Mouse (Mus musculus) thymus, adult 2 months (tissue): ENCODE data around the gene Tsc1. TPM values are rescaled to one million over a fixed set of nuclear protein-coding genes. Genes with fewer than 3 reads are reported as not detected.
A peak's percentile ranks its signal among the peaks of the same experiment; 100 is the strongest.

ENCODE experiments used
- DNase-seq: peaks from one replicate; pipeline ENCODE4 v3.0.0; 2021
- H3K27ac ChIP-seq: fragments of 200-500 bp; 2 replicates; pipeline ENCODE4 v1.5.1; 2012; ENCODE audit warnings: low read length, control low read depth; ENCODE audit not compliant: control insufficient read depth, insufficient read depth
- H3K27me3 ChIP-seq: fragments of 200-500 bp; 2 replicates; pipeline ENCODE4 v1.6.1; 2012; ENCODE audit warnings: mild to moderate bottlenecking, low read length, moderate library complexity, mixed read lengths; ENCODE audit not compliant: control insufficient read depth, insufficient read depth
- H3K36me3 ChIP-seq: fragments of 200-500 bp; 2 replicates; pipeline ENCODE4 v1.6.1; 2012; ENCODE audit warnings: mild to moderate bottlenecking, low read length, moderate library complexity; ENCODE audit not compliant: control insufficient read depth, insufficient read depth
- H3K4me1 ChIP-seq: fragments of 200-500 bp; replicated peaks from 2 replicates; pipeline ENCODE4 v1.6.1; 2012; ENCODE audit warnings: low read length; ENCODE audit not compliant: control insufficient read depth, insufficient read depth
- H3K4me3 ChIP-seq: fragments of 200-500 bp; 2 replicates; pipeline ENCODE4 v1.5.1; 2012; ENCODE audit warnings: mild to moderate bottlenecking, low read length, control low read depth, moderate library complexity; ENCODE audit not compliant: control insufficient read depth, insufficient read depth
- CTCF ChIP-seq: fragments of 200-500 bp; IDR thresholded peaks from 2 replicates; pipeline ENCODE4 v1.5.1; 2012; ENCODE audit warnings: mild to moderate bottlenecking, control low read depth, low read length, moderate library complexity, borderline replicate concordance; ENCODE audit not compliant: control insufficient read depth, poor library complexity, insufficient read depth; ENCODE audit errors: extremely low read depth
- POLR2A ChIP-seq: fragments of 200-500 bp; IDR thresholded peaks from 2 replicates; pipeline ENCODE4 v1.6.1; 2012; ENCODE audit warnings: mild to moderate bottlenecking, low read length, control low read depth, moderate library complexity; ENCODE audit not compliant: control insufficient read depth, poor library complexity, insufficient read depth; ENCODE audit errors: extremely low read depth
- WGBS: fragments of 180-500 bp; shearing (Covaris S2); methylation state at CpG from one replicate; pipeline ENCODE4 v1.1.7; 2018; 5-methylcytosine and 5-hydroxymethylcytosine counted together
- polyA plus RNA-seq: library from polyadenylated mRNA; depleted of rRNA; stranded (reverse); fragments of >200 nt; gene quantifications from 2 replicates; pipeline ENCODE4 v1.2.3, GENCODE M21; 2012; rRNA removed

Gene Tsc1
- 24.7 and 25.3 TPM in 2 replicates for polyA plus RNA-seq

DNA sequence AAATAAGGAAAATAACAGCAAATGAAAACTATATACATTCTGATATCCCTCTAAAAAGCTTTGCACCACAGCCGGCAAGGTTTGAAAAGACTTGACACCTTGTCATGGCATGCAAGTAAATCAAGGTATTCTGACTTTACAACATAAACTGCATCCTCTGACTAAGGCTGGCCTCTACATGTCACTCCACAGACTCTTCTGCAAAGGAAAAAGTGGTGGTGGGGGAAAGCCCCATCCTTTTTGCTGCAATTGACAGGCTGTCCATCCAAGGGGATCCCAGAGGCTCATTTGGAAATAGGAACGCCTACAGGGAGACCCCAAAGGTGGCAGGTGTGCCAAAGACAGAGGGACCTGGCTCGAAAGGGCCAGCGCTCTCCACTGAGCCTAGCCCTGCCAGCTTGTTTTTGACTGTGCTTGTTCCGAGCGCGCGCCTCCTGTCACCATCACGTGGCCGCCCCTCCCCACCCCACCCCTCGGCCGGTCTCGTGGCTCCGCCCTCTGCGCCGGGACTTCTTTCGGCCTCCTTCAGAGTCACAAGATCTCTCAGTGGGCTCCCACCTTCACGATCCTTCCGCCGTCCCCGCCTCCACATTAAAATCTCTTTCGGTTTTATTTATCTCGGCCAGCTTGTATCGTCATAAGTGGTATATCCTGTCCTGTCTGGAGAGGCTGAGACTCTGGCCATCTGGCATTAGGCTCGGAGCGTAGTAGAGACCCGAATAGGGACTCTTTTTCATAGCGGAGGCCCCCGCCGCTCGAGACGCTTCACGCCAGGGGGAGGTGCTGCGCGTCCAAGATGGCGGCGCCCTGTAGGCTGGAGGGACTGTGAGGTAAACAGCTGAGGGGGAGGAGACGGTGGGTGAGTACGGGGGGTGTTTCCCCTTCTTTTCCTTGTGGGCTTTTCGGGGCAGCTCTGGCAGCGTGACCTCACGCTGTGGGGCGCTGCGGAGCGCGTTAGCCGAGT lies at the start of gene Tsc1:
TSS of gene Tsc1 (plus strand) at position 768 of the 964 bp plus-strand sequence.
- Histone ChIP-seq H3K36me3 (no peaks in the 10 kb centered on the region), H3K4me1 (peaks cover 14% of the 10 kb centered on the region), H3K4me3 (peak within 1 kb of the TSS; percentile 86), H3K27ac (peak within 1 kb of the TSS; percentile 71; the same call in 1 of the 2 replicates), H3K27me3 (no peaks in the 10 kb centered on the region)
- DNase-seq = peak; percentile 94
- WGBS = 3% methylated on average over 47 of the region's 47 CpGs
- TF ChIP-seq CTCF = no peak
- peak; percentile 55; the same call in 1 of the 2 replicates for TF ChIP-seq POLR2A

DNA sequence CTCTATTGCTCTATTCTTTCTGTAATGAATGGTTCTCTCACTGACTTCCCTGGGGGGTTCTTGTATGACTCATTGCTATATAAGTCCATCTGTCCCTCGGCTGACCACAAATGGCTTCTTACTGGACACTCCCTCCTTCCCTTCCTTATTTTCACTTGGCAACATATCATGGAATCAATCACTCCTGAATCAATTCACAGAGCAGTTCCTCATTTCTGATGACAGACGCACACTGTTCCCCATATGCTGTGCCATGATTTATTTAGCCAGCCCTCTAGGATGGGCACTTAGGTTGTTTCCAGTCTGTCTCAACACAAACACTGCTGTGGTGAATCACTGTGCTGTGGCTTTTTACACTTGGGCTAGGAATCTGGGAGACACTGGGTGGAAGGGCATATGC lies 49.5 kb upstream of the Tsc1 start:
- no peaks in the 10 kb centered on the region for H3K27me3 ChIP-seq
- TF ChIP-seq CTCF = no peak
- no peak for TF ChIP-seq POLR2A
- no peak overlapping the region for H3K4me3 ChIP-seq
- H3K27ac ChIP-seq = no peak overlapping the region
- WGBS = 29% methylated on average over 2 of the region's 2 CpGs
- H3K36me3 ChIP-seq = no peaks in the 10 kb centered on the region
- H3K4me1 ChIP-seq = no peaks in the 10 kb centered on the region
- no peak for DNase-seq

DNA sequence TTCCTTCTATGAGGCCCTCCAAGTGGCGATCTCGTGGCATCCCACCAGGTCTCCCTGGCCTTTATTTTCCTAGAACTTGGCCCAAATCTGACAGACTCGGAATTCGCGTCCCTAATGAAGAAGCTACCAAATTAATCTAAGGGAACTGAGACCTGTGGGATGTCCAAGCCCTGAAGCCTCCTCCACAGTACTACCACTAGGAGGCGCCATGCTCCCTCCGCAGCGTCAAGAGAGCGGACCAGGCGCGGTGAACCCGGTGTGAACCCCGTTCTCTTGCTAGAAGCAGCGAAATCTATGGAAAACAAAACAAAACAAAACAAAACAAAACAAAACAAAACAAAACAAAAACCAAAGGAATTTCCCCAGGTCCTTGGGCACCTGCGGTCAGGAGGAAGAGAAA lies 48.2 kb upstream of the Tsc1 start:
- Histone ChIP-seq H3K36me3 (no peaks in the 10 kb centered on the region), H3K27me3 (no peaks in the 10 kb centered on the region), H3K4me3 (no peak overlapping the region), H3K27ac (no peak overlapping the region), H3K4me1 (peaks cover 4% of the 10 kb centered on the region)
- DNase-seq = peak; percentile 70
- peak; percentile 88 for TF ChIP-seq CTCF
- no peak for TF ChIP-seq POLR2A
- WGBS = 16% methylated on average over 15 of the region's 15 CpGs

DNA sequence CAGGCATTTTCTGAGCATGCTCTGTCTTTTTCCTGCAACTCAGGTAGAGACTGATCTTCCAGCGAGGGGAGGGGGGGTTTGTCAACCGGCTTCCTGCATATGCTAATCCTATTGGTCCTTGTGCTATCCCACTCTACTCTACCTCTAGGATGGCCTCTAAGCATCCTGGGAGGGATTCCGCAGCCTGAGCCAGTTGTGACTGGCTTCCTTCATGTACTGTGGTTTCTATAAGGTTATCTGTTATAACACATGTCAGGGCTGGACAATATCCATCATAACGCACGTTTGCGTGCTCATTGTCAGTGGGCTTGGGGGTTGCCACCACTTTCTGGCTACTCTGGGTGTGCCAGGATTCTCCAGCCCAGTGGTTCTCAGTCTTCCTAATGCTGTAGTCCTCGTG lies 45.0 kb upstream of the Tsc1 start:
- H3K27ac ChIP-seq = no peak overlapping the region
- DNase-seq = no peak
- peaks cover 31% of the 10 kb centered on the region for H3K4me1 ChIP-seq
- no peak overlapping the region for H3K4me3 ChIP-seq
- no peak for TF ChIP-seq POLR2A
- no peak for TF ChIP-seq CTCF
- no peaks in the 10 kb centered on the region for H3K27me3 ChIP-seq
- 87% methylated on average over 7 of the region's 7 CpGs for WGBS
- no peaks in the 10 kb centered on the region for H3K36me3 ChIP-seq

DNA sequence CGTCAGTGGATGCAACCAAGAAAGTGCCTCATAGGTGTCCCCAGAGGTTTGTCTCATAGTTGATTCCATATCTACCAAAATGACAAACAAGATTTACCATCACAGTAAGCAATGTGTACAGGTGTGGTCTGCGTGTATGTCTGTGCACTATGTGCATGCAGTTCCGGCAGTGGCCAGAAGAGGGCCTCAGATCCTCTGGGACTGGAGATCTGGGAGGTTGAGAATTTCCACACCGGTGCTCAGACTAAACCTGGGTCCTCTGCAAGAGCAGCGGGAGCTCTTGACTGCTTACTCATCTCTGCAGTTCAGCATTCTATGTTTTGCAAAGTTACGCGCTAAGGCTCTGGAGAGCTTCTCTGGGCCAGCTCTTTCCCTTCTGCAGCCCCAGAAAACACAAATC lies 44.0 kb upstream of the Tsc1 start:
- Histone ChIP-seq H3K36me3 (no peaks in the 10 kb centered on the region), H3K27ac (no peak overlapping the region), H3K27me3 (no peaks in the 10 kb centered on the region), H3K4me1 (peaks cover 31% of the 10 kb centered on the region), H3K4me3 (no peak overlapping the region)
- TF ChIP-seq POLR2A = no peak
- no peak for TF ChIP-seq CTCF
- 93% methylated on average over 7 of the region's 7 CpGs for WGBS
- DNase-seq = no peak

DNA sequence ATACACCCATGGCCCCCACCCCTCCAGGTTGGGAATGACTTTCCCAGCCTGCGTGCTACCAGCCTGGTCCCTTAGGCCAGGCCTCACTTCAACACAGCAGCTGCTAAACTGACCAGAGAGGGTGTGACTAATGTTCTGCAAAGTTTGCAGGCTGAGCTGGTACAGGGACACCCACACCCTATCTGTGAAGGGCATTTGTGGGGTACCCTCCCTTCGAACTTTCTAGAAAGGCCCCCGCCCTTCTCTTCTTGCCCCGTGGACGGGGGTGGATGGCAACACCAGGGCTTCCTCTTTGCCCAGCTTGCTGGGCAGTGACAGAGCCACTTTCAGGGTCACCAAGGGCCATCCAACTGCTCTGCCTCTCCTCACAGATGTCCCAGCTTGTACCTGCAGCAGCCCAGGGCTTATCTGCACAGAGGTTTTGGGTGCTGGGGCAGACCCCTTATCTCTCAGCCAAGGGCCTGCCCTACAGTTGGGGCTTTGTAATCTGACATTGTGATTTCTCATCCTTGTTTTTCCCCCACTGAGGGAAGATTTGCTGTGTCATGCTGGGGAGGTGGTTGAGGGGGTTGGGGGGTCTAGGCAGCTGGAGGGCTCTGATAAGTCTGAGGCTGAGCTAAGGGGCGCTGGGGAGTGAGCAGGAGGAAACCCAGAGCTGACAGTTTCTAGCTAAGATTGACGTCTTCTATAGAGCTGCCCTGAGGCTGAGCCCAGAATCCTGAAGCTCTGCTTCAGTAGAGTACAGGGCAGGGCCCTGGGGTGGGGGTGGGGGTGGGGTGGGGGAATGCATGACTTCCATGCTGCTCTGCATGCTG lies 43.1 kb upstream of the Tsc1 start:
- Histone ChIP-seq H3K36me3 (no peaks in the 10 kb centered on the region), H3K27me3 (no peaks in the 10 kb centered on the region), H3K4me3 (no peak overlapping the region), H3K4me1 (peaks cover 31% of the 10 kb centered on the region), H3K27ac (peak overlapping the region; percentile 14; the same call in 1 of the 2 replicates)
- 56% methylated on average over 7 of the region's 7 CpGs for WGBS
- DNase-seq = no peak
- TF ChIP-seq CTCF (no peak), POLR2A (no peak)
